Mouse (Mus musculus): ENCODE measurements around the gene Samhd1. TPM values are rescaled to one million over a fixed set of nuclear protein-coding genes. Genes with fewer than 3 reads are reported as not detected.
A peak's percentile ranks its signal among the peaks of the same experiment; 100 is the strongest.

Gene Samhd1
- polyA plus RNA-seq, 1 experiment from 2014 or later = 21.4 TPM

GRCm38 (mm10) chr2:157075226-157075625 lies 59.8 kb downstream of the Samhd1 start:
- WGBS = 87% methylated on average over 3 of the region's 3 CpGs
- Histone ChIP-seq H3K9me3 (no peaks in the 10 kb centered on the region), H3K4me2 (peak overlapping the region; percentile 81), H3K4me3 (peak overlapping the region; percentile 92), H3K4me1 (peaks cover 80% of the 10 kb centered on the region), H3K27me3 (no peaks in the 10 kb centered on the region), H3K27ac (peak overlapping the region; percentile 65), H3K9ac (no peak overlapping the region), H3K36me3 (peaks cover 11% of the 10 kb centered on the region; the same call in 1 of the 2 replicates)
- ATAC-seq (ENCODE audit: insufficient number of reproducible peaks, low FRiP score, low TSS enrichment, low read depth) = no peak

DNA sequence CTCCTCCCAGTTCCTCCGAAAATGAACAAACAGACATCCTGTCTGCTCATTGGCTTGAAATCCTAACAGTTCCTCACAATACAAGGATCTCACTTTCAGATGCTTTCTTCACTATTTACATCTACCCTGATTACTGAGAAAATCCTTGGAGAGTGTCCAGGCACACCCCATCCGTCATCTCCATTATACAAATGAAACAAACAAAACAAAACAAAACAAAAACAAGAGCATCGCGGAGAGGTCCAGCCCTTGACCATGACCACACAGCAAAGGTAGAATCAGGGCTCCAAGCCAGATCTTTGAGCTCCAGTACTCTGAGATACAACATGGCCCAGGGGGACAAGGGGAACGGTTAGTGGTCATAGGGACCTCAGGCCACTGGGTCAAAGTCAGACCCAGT lies 60.3 kb downstream of the Samhd1 start:
- WGBS = 72% methylated on average over 5 of the region's 5 CpGs

GRCm38 (mm10) chr2:157074186-157074724 lies 60.8 kb downstream of the Samhd1 start:
- Histone ChIP-seq H3K27ac (peak overlapping the region; percentile 65), H3K27me3 (no peaks in the 10 kb centered on the region), H3K36me3 (peaks cover 11% of the 10 kb centered on the region; the same call in 1 of the 2 replicates), H3K4me3 (no peak overlapping the region), H3K4me2 (no peak overlapping the region), H3K9me3 (no peaks in the 10 kb centered on the region), H3K9ac (no peak overlapping the region), H3K4me1 (peaks cover 83% of the 10 kb centered on the region)
- WGBS = 57% methylated on average over 9 of the region's 9 CpGs
- ATAC-seq (ENCODE audit: insufficient number of reproducible peaks, low FRiP score, low TSS enrichment, low read depth) = no peak

More for the DNA sequence above, 60.3 kb downstream of the Samhd1 start:
- Histone ChIP-seq H3K4me3 (no peak overlapping the region), H3K36me3 (peaks cover 11% of the 10 kb centered on the region; the same call in 1 of the 2 replicates), H3K9me3 (no peaks in the 10 kb centered on the region), H3K27ac (peak overlapping the region; percentile 65; the same call in 1 of the 2 replicates), H3K27me3 (no peaks in the 10 kb centered on the region), H3K9ac (no peak overlapping the region), H3K4me1 (peaks cover 80% of the 10 kb centered on the region), H3K4me2 (0 out of 2 replicates have a peak overlapping the region, but pooled peaks have one; percentile 81)
- no peak for ATAC-seq (ENCODE audit: insufficient number of reproducible peaks, low FRiP score, low TSS enrichment, low read depth)

GRCm38 (mm10) chr2:157073378-157074052 lies 61.5 kb downstream of the Samhd1 start:
- Histone ChIP-seq H3K27me3 (no peaks in the 10 kb centered on the region), H3K36me3 (peaks cover 11% of the 10 kb centered on the region; the same call in 1 of the 2 replicates), H3K27ac (peak overlapping the region; percentile 65), H3K4me3 (no peak overlapping the region), H3K9me3 (no peaks in the 10 kb centered on the region), H3K9ac (no peak overlapping the region), H3K4me1 (peaks cover 91% of the 10 kb centered on the region), H3K4me2 (no peak overlapping the region)
- no peak; the same call in 1 of the 2 replicates for ATAC-seq (ENCODE audit: insufficient number of reproducible peaks, low FRiP score, low TSS enrichment, low read depth)
- 67% methylated on average over 9 of the region's 9 CpGs for WGBS

DNA sequence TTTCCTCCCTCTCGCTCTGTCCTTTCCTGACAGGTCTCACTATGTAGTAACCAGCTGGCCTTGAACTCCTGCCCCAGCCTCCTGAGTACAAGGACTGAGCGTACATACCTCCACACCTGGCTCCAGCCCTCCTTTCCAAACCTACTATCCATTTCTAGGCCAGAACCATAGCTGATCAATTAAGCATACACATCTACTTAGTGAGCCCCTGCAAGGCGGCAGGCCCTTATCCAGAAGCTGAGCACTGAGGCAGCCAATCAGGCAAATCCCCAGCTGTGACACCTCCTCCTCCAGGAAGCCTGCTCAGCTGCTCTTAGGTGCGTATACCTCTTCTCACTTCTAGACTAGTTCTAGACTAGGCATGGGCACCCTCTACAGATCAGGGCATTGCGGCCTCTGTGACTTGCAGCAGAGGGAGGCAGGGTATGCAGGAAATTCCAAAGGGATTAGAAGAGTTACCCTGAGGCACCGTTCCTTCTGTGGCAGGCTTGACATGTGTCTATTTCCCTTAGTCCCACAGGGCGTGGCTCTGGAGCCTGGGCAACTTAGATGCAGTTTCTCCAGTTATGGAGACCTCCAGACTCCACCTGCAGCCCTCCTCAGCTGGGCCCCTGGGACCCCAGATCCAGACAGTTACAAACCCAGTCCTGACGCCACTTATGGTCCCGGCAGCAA lies 62.6 kb downstream of the Samhd1 start:
- 51% methylated on average over 9 of the region's 9 CpGs for WGBS
- Histone ChIP-seq H3K27me3 (no peaks in the 10 kb centered on the region), H3K4me2 (no peak overlapping the region), H3K27ac (peak overlapping the region; percentile 67), H3K9ac (no peak overlapping the region), H3K9me3 (no peaks in the 10 kb centered on the region), H3K4me1 (peaks cover 93% of the 10 kb centered on the region), H3K4me3 (no peak overlapping the region), H3K36me3 (peaks cover 11% of the 10 kb centered on the region; the same call in 1 of the 2 replicates)
- ATAC-seq (ENCODE audit: insufficient number of reproducible peaks, low FRiP score, low TSS enrichment, low read depth) = no peak

DNA sequence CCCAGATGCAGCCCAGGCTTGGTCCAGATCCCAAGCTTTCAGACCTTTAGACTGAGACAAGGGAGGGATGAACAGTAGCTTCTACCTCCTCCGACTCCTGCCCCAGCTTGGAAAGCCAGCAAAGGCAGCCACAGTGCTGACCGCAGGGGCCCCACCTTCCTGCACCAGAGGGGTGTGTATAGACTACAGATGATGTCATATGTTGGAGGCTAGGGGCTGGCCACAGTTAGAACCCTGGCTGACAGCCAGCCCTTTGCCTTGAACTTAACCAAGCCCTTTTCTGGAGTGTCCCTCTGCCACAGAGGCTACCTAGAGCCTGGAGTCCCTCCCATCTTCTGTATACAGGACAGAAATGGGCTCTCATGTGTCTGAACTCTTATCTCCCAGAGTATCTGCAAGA lies 63.5 kb downstream of the Samhd1 start:
- H3K9ac ChIP-seq = no peak overlapping the region
- H3K4me1 ChIP-seq = peaks cover 93% of the 10 kb centered on the region
- peak overlapping the region; percentile 67 for H3K27ac ChIP-seq
- peaks cover 11% of the 10 kb centered on the region; the same call in 1 of the 2 replicates for H3K36me3 ChIP-seq
- H3K27me3 ChIP-seq = no peaks in the 10 kb centered on the region
- WGBS = 31% methylated on average over 2 of the region's 2 CpGs
- H3K4me3 ChIP-seq = no peak overlapping the region
- no peaks in the 10 kb centered on the region for H3K9me3 ChIP-seq
- H3K4me2 ChIP-seq = peak overlapping the region; percentile 20; the same call in 1 of the 2 replicates
- peak; percentile 57; the same call in 1 of the 2 replicates for ATAC-seq (ENCODE audit: insufficient number of reproducible peaks, low FRiP score, low TSS enrichment, low read depth)

- 33% methylated on average over 9 of the region's 9 CpGs for WGBS
- peak overlapping the region; percentile 81 for H3K27ac ChIP-seq
- no peak overlapping the region for H3K4me3 ChIP-seq
- peaks cover 91% of the 10 kb centered on the region for H3K4me1 ChIP-seq
- peak overlapping the region; percentile 18; the same call in 1 of the 2 replicates for H3K9ac ChIP-seq
- H3K9me3 ChIP-seq = no peaks in the 10 kb centered on the region
- no peak for ATAC-seq (ENCODE audit: insufficient number of reproducible peaks, low FRiP score, low TSS enrichment, low read depth)
- H3K27me3 ChIP-seq = no peaks in the 10 kb centered on the region
- H3K36me3 ChIP-seq = peaks cover 11% of the 10 kb centered on the region; the same call in 1 of the 2 replicates
- no peak overlapping the region; the same call in 1 of the 2 replicates for H3K4me2 ChIP-seq
Measured at GRCm38 (mm10) chr2:157070365-157070764, 64.7 kb downstream of the Samhd1 start.

DNA sequence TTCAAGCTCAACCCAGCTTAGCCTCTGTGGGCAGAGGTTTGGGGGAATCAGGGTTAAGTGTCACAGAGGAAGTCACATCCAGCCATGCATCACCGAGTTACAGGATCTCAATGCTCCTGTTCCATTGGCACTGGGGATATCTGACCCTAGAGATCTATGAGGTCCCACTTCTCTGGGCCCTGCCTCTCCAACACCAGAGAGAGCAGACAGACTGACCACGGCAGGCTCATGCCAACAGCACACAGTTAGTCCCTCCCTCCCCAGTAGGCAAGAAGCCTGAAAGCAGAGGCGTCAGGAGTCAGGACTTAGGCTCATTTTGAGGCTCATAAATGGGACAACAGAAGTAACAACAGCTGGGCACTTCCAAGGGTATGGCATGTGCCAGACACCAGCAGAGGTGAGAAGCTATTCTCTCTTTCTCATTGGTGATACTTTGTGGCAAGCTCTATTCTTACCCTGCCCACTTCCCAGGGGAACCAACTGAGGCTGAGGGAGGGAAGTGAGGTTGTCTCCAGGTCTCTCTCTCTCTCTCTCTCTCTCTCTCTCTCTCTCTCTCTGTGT lies 65.2 kb downstream of the Samhd1 start:
- ATAC-seq (ENCODE audit: insufficient number of reproducible peaks, low FRiP score, low TSS enrichment, low read depth) = no peak
- Histone ChIP-seq H3K4me3 (no peak overlapping the region; the same call in 1 of the 2 replicates), H3K4me2 (no peak overlapping the region), H3K36me3 (peaks cover 11% of the 10 kb centered on the region; the same call in 1 of the 2 replicates), H3K9ac (no peak overlapping the region), H3K4me1 (peaks cover 91% of the 10 kb centered on the region), H3K27ac (peak overlapping the region; percentile 81), H3K9me3 (no peaks in the 10 kb centered on the region), H3K27me3 (no peaks in the 10 kb centered on the region)
- 34% methylated on average over 3 of the region's 3 CpGs for WGBS

DNA sequence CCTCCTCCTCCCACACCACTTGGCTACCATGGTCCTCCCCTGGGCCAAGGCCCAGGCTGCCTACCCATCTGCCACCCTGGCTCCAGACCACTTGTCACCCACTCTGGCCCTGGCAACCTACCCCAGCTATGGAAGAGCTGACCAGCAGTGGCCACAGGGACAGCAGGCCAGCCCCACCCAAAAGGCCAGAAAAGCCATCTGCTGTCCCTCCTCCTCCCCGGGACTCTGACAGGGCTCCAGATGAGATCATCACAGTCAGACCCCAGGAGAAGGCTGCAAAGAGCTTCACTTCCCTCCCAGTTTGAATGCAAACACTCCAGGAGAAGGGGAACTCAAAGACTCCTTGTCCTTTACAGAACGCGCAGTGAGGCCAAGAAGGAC lies 65.7 kb downstream of the Samhd1 start:
- no peak overlapping the region; the same call in 1 of the 2 replicates for H3K4me3 ChIP-seq
- peaks cover 11% of the 10 kb centered on the region; the same call in 1 of the 2 replicates for H3K36me3 ChIP-seq
- no peak for ATAC-seq (ENCODE audit: insufficient number of reproducible peaks, low FRiP score, low TSS enrichment, low read depth)
- H3K9ac ChIP-seq = no peak overlapping the region
- peak overlapping the region; percentile 81 for H3K27ac ChIP-seq
- peaks cover 91% of the 10 kb centered on the region for H3K4me1 ChIP-seq
- no peaks in the 10 kb centered on the region for H3K9me3 ChIP-seq
- 0 out of 2 replicates have a peak overlapping the region, but pooled peaks have one; percentile 14 for H3K4me2 ChIP-seq
- 50% methylated on average over 3 of the region's 3 CpGs for WGBS
- no peaks in the 10 kb centered on the region for H3K27me3 ChIP-seq

- Histone ChIP-seq H3K4me3 (no peak overlapping the region), H3K4me1 (peaks cover 91% of the 10 kb centered on the region), H3K27me3 (no peaks in the 10 kb centered on the region), H3K36me3 (peaks cover 10% of the 10 kb centered on the region; the same call in 1 of the 2 replicates), H3K9me3 (no peaks in the 10 kb centered on the region), H3K9ac (no peak overlapping the region), H3K27ac (peak overlapping the region; percentile 81), H3K4me2 (0 out of 2 replicates have a peak overlapping the region, but pooled peaks have one; percentile 14)
- WGBS = 62% methylated on average over 14 of the region's 14 CpGs
- ATAC-seq (ENCODE audit: insufficient number of reproducible peaks, low FRiP score, low TSS enrichment, low read depth) = no peak
Measured at GRCm38 (mm10) chr2:157068701-157069354, 66.2 kb downstream of the Samhd1 start.
